Mouse (Mus musculus): ENCODE data around the gene Lhpp. TPM values are rescaled to one million over a fixed set of nuclear protein-coding genes. Genes with fewer than 3 reads are reported as not detected.

Lhpp gene
- polyA plus RNA-seq, 2 experiments: 5.6 to 6.0 TPM

GRCm38 (mm10) chr7:132705130-132705529 is 94.7 kb downstream of the Lhpp start:
- ATAC-seq (ENCODE audit: insufficient read depth) (no peak), DNase-seq (ENCODE audit: low read depth in 3 of 3, low spot score in 3 of 3) (no peak)

GRCm38 (mm10) chr7:132711579-132711978 is 101.1 kb downstream of the Lhpp start:
- Histone ChIP-seq H3K36me3 (replicated peaks; ENCODE audit: control insufficient read depth, insufficient read depth, low read depth) (peaks cover 32% of the 10 kb centered on the region), H3K4me3 (ENCODE audit: insufficient read depth in 1 of 2, low read depth in 2 of 2, low read length in 2 of 2) (no peak overlapping the region), H3K4me2 (ENCODE audit: low read depth) (no peak overlapping the region), H3K27ac (no peak overlapping the region), H3K9me3 (ENCODE audit: control insufficient read depth, low read length) (no peaks in the 10 kb centered on the region), H3K4me1 (replicated peaks; ENCODE audit: control insufficient read depth in 2 of 2, insufficient read depth in 2 of 2, low read length in 1 of 2) (no peaks in the 10 kb centered on the region; a peak in 1 of 4 replicates), H3K27me3 (ENCODE audit: control insufficient read depth, insufficient read depth, low read length) (no peaks in the 10 kb centered on the region), H3K9ac (replicated peaks) (no peak overlapping the region)
- no peak for DNase-seq (ENCODE audit: low read depth in 3 of 3, low spot score in 3 of 3)
- no peak for TF ChIP-seq CTCF (IDR thresholded peaks at IDR 0.05; ENCODE audit: low read depth)
- no peak for TF ChIP-seq EP300 (IDR thresholded peaks at IDR 0.05; ENCODE audit: low read depth)
- ATAC-seq (ENCODE audit: insufficient read depth): no peak
- WGBS (ENCODE audit: insufficient replicate concordance): 91% methylated on average over 9 of the region's 9 CpGs

More at GRCm38 (mm10) chr7:132705130-132705529, 94.7 kb downstream of the Lhpp start:
- WGBS (ENCODE audit: insufficient replicate concordance): 73% methylated on average over 7 of the region's 7 CpGs
- Histone ChIP-seq H3K27ac (no peak overlapping the region), H3K36me3 (replicated peaks; ENCODE audit: control insufficient read depth, insufficient read depth, low read depth) (no peaks in the 10 kb centered on the region), H3K4me3 (ENCODE audit: insufficient read depth in 1 of 2, low read depth in 2 of 2, low read length in 2 of 2) (no peak overlapping the region), H3K4me2 (ENCODE audit: low read depth) (no peak overlapping the region), H3K9me3 (ENCODE audit: control insufficient read depth, low read length) (no peaks in the 10 kb centered on the region), H3K4me1 (replicated peaks; ENCODE audit: control insufficient read depth in 2 of 2, insufficient read depth in 2 of 2, low read length in 1 of 2) (no peaks in the 10 kb centered on the region), H3K27me3 (ENCODE audit: control insufficient read depth, insufficient read depth, low read length) (no peaks in the 10 kb centered on the region), H3K9ac (replicated peaks) (no peak overlapping the region)
- TF ChIP-seq EP300 (IDR thresholded peaks at IDR 0.05; ENCODE audit: low read depth) (no peak), CTCF (IDR thresholded peaks at IDR 0.05; ENCODE audit: low read depth) (peak; percentile 82)

- Histone ChIP-seq H3K9me3 (ENCODE audit: control insufficient read depth, low read length) (no peaks in the 10 kb centered on the region), H3K27me3 (ENCODE audit: control insufficient read depth, insufficient read depth, low read length) (no peaks in the 10 kb centered on the region), H3K9ac (replicated peaks) (no peak overlapping the region), H3K4me3 (ENCODE audit: insufficient read depth in 1 of 2, low read depth in 2 of 2, low read length in 2 of 2) (no peak overlapping the region), H3K27ac (no peak overlapping the region), H3K4me2 (ENCODE audit: low read depth) (no peak overlapping the region), H3K36me3 (replicated peaks; ENCODE audit: control insufficient read depth, insufficient read depth, low read depth) (peaks cover 32% of the 10 kb centered on the region), H3K4me1 (replicated peaks; ENCODE audit: control insufficient read depth in 2 of 2, insufficient read depth in 2 of 2, low read length in 1 of 2) (no peaks in the 10 kb centered on the region; a peak in 2 of 4 replicates)
- WGBS (ENCODE audit: insufficient replicate concordance): 76% methylated on average over 16 of the region's 16 CpGs
- ATAC-seq (ENCODE audit: insufficient read depth) (no peak), DNase-seq (ENCODE audit: low read depth in 3 of 3, low spot score in 3 of 3) (no peak)
- no peak for TF ChIP-seq EP300 (IDR thresholded peaks at IDR 0.05; ENCODE audit: low read depth)
- no peak for TF ChIP-seq CTCF (IDR thresholded peaks at IDR 0.05; ENCODE audit: low read depth)
These were observed 101.7 kb downstream of the Lhpp start for GRCm38 (mm10) chr7:132712044-132712708.

- ATAC-seq (ENCODE audit: insufficient read depth): no peak
- no peak for TF ChIP-seq EP300 (IDR thresholded peaks at IDR 0.05; ENCODE audit: low read depth)
- TF ChIP-seq CTCF (IDR thresholded peaks at IDR 0.05; ENCODE audit: low read depth): no peak
- Histone ChIP-seq H3K36me3 (replicated peaks; ENCODE audit: control insufficient read depth, insufficient read depth, low read depth) (peaks cover 32% of the 10 kb centered on the region), H3K4me2 (ENCODE audit: low read depth) (no peak overlapping the region), H3K9ac (replicated peaks) (no peak overlapping the region), H3K9me3 (ENCODE audit: control insufficient read depth, low read length) (no peaks in the 10 kb centered on the region), H3K4me1 (replicated peaks; ENCODE audit: control insufficient read depth in 2 of 2, insufficient read depth in 2 of 2, low read length in 1 of 2) (peaks cover 5 to 7% of the 10 kb centered on the region in 2 experiments), H3K4me3 (ENCODE audit: insufficient read depth in 1 of 2, low read depth in 2 of 2, low read length in 2 of 2) (no peak overlapping the region), H3K27me3 (ENCODE audit: control insufficient read depth, insufficient read depth, low read length) (no peaks in the 10 kb centered on the region), H3K27ac (no peak overlapping the region)
- 58% methylated on average over 7 of the region's 7 CpGs for WGBS (ENCODE audit: insufficient replicate concordance)
- DNase-seq (ENCODE audit: low read depth in 3 of 3, low spot score in 3 of 3): no peak
These were observed 102.5 kb downstream of the Lhpp start for GRCm38 (mm10) chr7:132712956-132713355.

GRCm38 (mm10) chr7:132713483-132714126 is 103.2 kb downstream of the Lhpp start:
- Histone ChIP-seq H3K27me3 (ENCODE audit: control insufficient read depth, insufficient read depth, low read length) (no peaks in the 10 kb centered on the region), H3K9ac (replicated peaks) (no peak overlapping the region), H3K9me3 (ENCODE audit: control insufficient read depth, low read length) (no peaks in the 10 kb centered on the region), H3K4me1 (replicated peaks; ENCODE audit: control insufficient read depth in 2 of 2, insufficient read depth in 2 of 2, low read length in 1 of 2) (peaks cover 5 to 12% of the 10 kb centered on the region in 2 experiments), H3K4me2 (ENCODE audit: low read depth) (no peak overlapping the region), H3K4me3 (ENCODE audit: insufficient read depth in 1 of 2, low read depth in 2 of 2, low read length in 2 of 2) (no peak overlapping the region), H3K36me3 (replicated peaks; ENCODE audit: control insufficient read depth, insufficient read depth, low read depth) (peaks cover 32% of the 10 kb centered on the region), H3K27ac (peak overlapping the region; percentile 43; the same call in 1 of the 2 replicates)
- 47% methylated on average over 8 of the region's 8 CpGs for WGBS (ENCODE audit: insufficient replicate concordance)
- TF ChIP-seq CTCF (IDR thresholded peaks at IDR 0.05; ENCODE audit: low read depth) (no peak), EP300 (IDR thresholded peaks at IDR 0.05; ENCODE audit: low read depth) (no peak)
- ATAC-seq (ENCODE audit: insufficient read depth) (no peak), DNase-seq (ENCODE audit: low read depth in 3 of 3, low spot score in 3 of 3) (no peak)
